Mouse (Mus musculus) lung, embryonic 16.5 days (tissue): ENCODE measurements at regions not wholly inside any gene's neighbourhood (a gene's known extent, or its start where the extent isn't known, plus 50 kb on each side); places are given as distances from the start of the nearest gene placed in this dataset.
A peak's percentile ranks its signal among the peaks of the same experiment; 100 is the strongest.

Experiments
- ATAC-seq: fragments of 200-750 bp; cut with Nextera tagmentation; 2 replicates; pipeline ENCODE4 v1.8.0; 2017; ENCODE audit warnings: low read depth, mild to moderate bottlenecking, moderate library complexity
- H3K27ac ChIP-seq: fragments of 300-500 bp; sonication (generic); 2 replicates; pipeline ENCODE4 v1.5.1; 2014; ENCODE audit warnings: mild to moderate bottlenecking, control low read depth, low read length
- H3K27me3 ChIP-seq: fragments of 300-500 bp; sonication (generic); 2 replicates; pipeline ENCODE4 v1.6.1; 2014; ENCODE audit warnings: low read depth, low read length, mixed read lengths; ENCODE audit not compliant: control insufficient read depth, insufficient read depth
- H3K36me3 ChIP-seq: fragments of 300-500 bp; sonication (generic); 2 replicates; pipeline ENCODE4 v1.6.1; 2014; ENCODE audit warnings: low read length; ENCODE audit not compliant: control insufficient read depth, insufficient read depth
- H3K4me1 ChIP-seq: fragments of 300-500 bp; sonication (generic); replicated peaks from 2 replicates; pipeline ENCODE4 v1.6.1; 2014; ENCODE audit warnings: low read length, mixed read lengths; ENCODE audit not compliant: control insufficient read depth, insufficient read depth
- H3K4me2 ChIP-seq: fragments of 300-500 bp; sonication (generic); 2 replicates; pipeline ENCODE4 v1.6.1; 2014; ENCODE audit warnings: low read depth, low read length, control low read depth
- H3K4me3 ChIP-seq: fragments of 300-500 bp; sonication (generic); 2 replicates; pipeline ENCODE4 v1.5.1; 2014; ENCODE audit warnings: mild to moderate bottlenecking, low read length, control low read depth
- H3K9ac ChIP-seq: fragments of 300-500 bp; sonication (generic); 2 replicates; pipeline ENCODE4 v1.6.1; 2014; ENCODE audit warnings: low read length, control low read depth
- H3K9me3 ChIP-seq: fragments of 300-500 bp; sonication (generic); 2 replicates; pipeline ENCODE4 v1.6.1; 2016; ENCODE audit warnings: low read length; ENCODE audit not compliant: control insufficient read depth
- WGBS: fragments of 180-500 bp; shearing (Covaris S2); extraction: QIAGEN DNeasy Blood & Tissue Kit; methylation state at CpG from one replicate; pipeline ENCODE4 v1.1.7; 2014; 5-methylcytosine and 5-hydroxymethylcytosine counted together

GRCm38 (mm10) chr10:118736093-118736492 is 133.9 kb downstream of the Dyrk2 start:
- 61% methylated on average over 4 of the region's 4 CpGs for WGBS
- H3K4me1 ChIP-seq = peaks cover 2% of the 10 kb centered on the region; the same call in 1 of the 2 replicates
- H3K36me3 ChIP-seq = no peaks in the 10 kb centered on the region
- H3K9ac ChIP-seq = no peak overlapping the region
- H3K9me3 ChIP-seq = no peaks in the 10 kb centered on the region
- ATAC-seq = no peak
- no peak overlapping the region for H3K4me3 ChIP-seq
- H3K27ac ChIP-seq = no peak overlapping the region
- no peaks in the 10 kb centered on the region for H3K27me3 ChIP-seq
- H3K4me2 ChIP-seq = no peak overlapping the region

GRCm38 (mm10) chr10:118737064-118737463 is 132.9 kb downstream of the Dyrk2 start:
- ATAC-seq = peak; percentile 17; the same call in 1 of the 2 replicates
- peaks cover 2% of the 10 kb centered on the region; the same call in 1 of the 2 replicates for H3K4me1 ChIP-seq
- H3K27ac ChIP-seq = no peak overlapping the region
- H3K36me3 ChIP-seq = no peaks in the 10 kb centered on the region
- H3K27me3 ChIP-seq = no peaks in the 10 kb centered on the region
- H3K4me3 ChIP-seq = no peak overlapping the region
- H3K9ac ChIP-seq = no peak overlapping the region
- H3K4me2 ChIP-seq = no peak overlapping the region
- H3K9me3 ChIP-seq = no peaks in the 10 kb centered on the region

GRCm38 (mm10) chr10:118739849-118740481 is 130.0 kb downstream of the Dyrk2 start:
- Histone ChIP-seq H3K9ac (no peak overlapping the region), H3K4me1 (peaks cover 2% of the 10 kb centered on the region; the same call in 1 of the 2 replicates), H3K9me3 (no peaks in the 10 kb centered on the region), H3K4me2 (no peak overlapping the region), H3K4me3 (no peak overlapping the region), H3K36me3 (no peaks in the 10 kb centered on the region), H3K27me3 (no peaks in the 10 kb centered on the region), H3K27ac (no peak overlapping the region)
- peak; percentile 76 for ATAC-seq
- WGBS = 55% methylated on average over 10 of the region's 10 CpGs

- no peak overlapping the region for H3K4me3 ChIP-seq
- no peak for ATAC-seq
- H3K4me2 ChIP-seq = no peak overlapping the region
- no peaks in the 10 kb centered on the region for H3K36me3 ChIP-seq
- no peak overlapping the region for H3K27ac ChIP-seq
- H3K9ac ChIP-seq = no peak overlapping the region
- 87% methylated on average over 9 of the region's 9 CpGs for WGBS
- peaks cover 2% of the 10 kb centered on the region; the same call in 1 of the 2 replicates for H3K4me1 ChIP-seq
- H3K27me3 ChIP-seq = no peaks in the 10 kb centered on the region
- no peaks in the 10 kb centered on the region for H3K9me3 ChIP-seq
Observed at GRCm38 (mm10) chr10:118743831-118744230, 126.2 kb downstream of the Dyrk2 start.

GRCm38 (mm10) chr10:118746719-118747395 is 123.2 kb downstream of the Dyrk2 start:
- Histone ChIP-seq H3K4me2 (no peak overlapping the region), H3K27me3 (no peaks in the 10 kb centered on the region), H3K27ac (peak overlapping the region; percentile 69), H3K4me3 (no peak overlapping the region), H3K4me1 (no peaks in the 10 kb centered on the region; the same call in 1 of the 2 replicates), H3K9ac (no peak overlapping the region), H3K36me3 (no peaks in the 10 kb centered on the region), H3K9me3 (no peaks in the 10 kb centered on the region)
- ATAC-seq = peak; percentile 78
- 51% methylated on average over 4 of the region's 4 CpGs for WGBS

- Histone ChIP-seq H3K4me1 (no peaks in the 10 kb centered on the region; the same call in 1 of the 2 replicates), H3K36me3 (no peaks in the 10 kb centered on the region), H3K9me3 (no peaks in the 10 kb centered on the region), H3K9ac (no peak overlapping the region), H3K27me3 (no peaks in the 10 kb centered on the region), H3K27ac (no peak overlapping the region), H3K4me3 (no peak overlapping the region), H3K4me2 (no peak overlapping the region)
- 0 out of 2 replicates have a peak, but pooled peaks have one; percentile 29 for ATAC-seq
- WGBS = 79% methylated on average over 1 of the region's 1 CpGs
Observed at GRCm38 (mm10) chr10:118749039-118749438, 121.0 kb downstream of the Dyrk2 start.

GRCm38 (mm10) chr10:118749756-118750155 is 120.3 kb downstream of the Dyrk2 start:
- 76% methylated on average over 6 of the region's 6 CpGs for WGBS
- Histone ChIP-seq H3K27me3 (no peaks in the 10 kb centered on the region), H3K9me3 (no peaks in the 10 kb centered on the region), H3K4me2 (no peak overlapping the region), H3K27ac (no peak overlapping the region), H3K4me3 (no peak overlapping the region), H3K9ac (no peak overlapping the region), H3K4me1 (no peaks in the 10 kb centered on the region; the same call in 1 of the 2 replicates), H3K36me3 (no peaks in the 10 kb centered on the region)
- ATAC-seq = peak; percentile 44; the same call in 1 of the 2 replicates

GRCm38 (mm10) chr10:118751110-118751509 is 118.9 kb downstream of the Dyrk2 start:
- 59% methylated on average over 2 of the region's 2 CpGs for WGBS

GRCm38 (mm10) chr10:118753061-118753775 is 116.8 kb downstream of the Dyrk2 start:
- H3K4me2 ChIP-seq = no peak overlapping the region
- ATAC-seq = no peak
- no peak overlapping the region for H3K27ac ChIP-seq
- no peak overlapping the region for H3K4me3 ChIP-seq
- no peaks in the 10 kb centered on the region for H3K27me3 ChIP-seq
- WGBS = 61% methylated on average over 5 of the region's 5 CpGs
- no peaks in the 10 kb centered on the region for H3K4me1 ChIP-seq
- H3K9me3 ChIP-seq = no peaks in the 10 kb centered on the region
- H3K36me3 ChIP-seq = no peaks in the 10 kb centered on the region
- no peak overlapping the region for H3K9ac ChIP-seq

More at GRCm38 (mm10) chr10:118751110-118751509, 118.9 kb downstream of the Dyrk2 start:
- Histone ChIP-seq H3K27ac (no peak overlapping the region), H3K27me3 (no peaks in the 10 kb centered on the region), H3K9ac (no peak overlapping the region), H3K4me2 (no peak overlapping the region), H3K9me3 (no peaks in the 10 kb centered on the region), H3K4me1 (no peaks in the 10 kb centered on the region; the same call in 1 of the 2 replicates), H3K4me3 (no peak overlapping the region), H3K36me3 (no peaks in the 10 kb centered on the region)
- no peak for ATAC-seq
